In genomic region chr7:71475383-71475782, GRCm38 (mm10) we compare ENCODE assay signal across 21 mouse cellular contexts.
DNase-seq lines count a peak whose midpoint lies in the region; ATAC-seq and TF ChIP-seq lines count a peak whose summit lies in the region.
"Had no signal": no experiment of that assay in that cellular context is flagged by ENCODE, and none has a peak within 500 bp of the region (broad histone marks: within the 10 kb centered on the region; RNA-seq: fewer than 3 reads in every experiment).

No protein-coding gene starts in this region.

- TF ChIP-seq EP300 in heart, adult 2 months (IDR thresholded peaks at IDR 0.05; ENCODE audit: insufficient read depth, low read depth, low read length), result no peak
- no peak for TF ChIP-seq EP300 in stomach, postnatal 0 days (optimal IDR thresholded peaks at IDR 0.05)

- POLR2A ChIA-PET in Patski (lab: Charles Lee), result no interaction called here

- no peak overlapping the region for H3K27ac ChIP-seq in heart, adult 2 months
- H3K27ac ChIP-seq in limb, embryonic 10.5 days, result no peak overlapping the region
- no peak overlapping the region for H3K27ac ChIP-seq in stomach, postnatal 0 days (replicated peaks)
- H3K27ac ChIP-seq: embryonic facial prominence, embryonic 13.5 days; forebrain, embryonic 13.5 days; heart, embryonic 10.5 days; hindbrain, embryonic 12.5 days had no signal

- H3K79me2 ChIP-seq in heart, adult 2 months (replicated peaks; ENCODE audit: control insufficient read depth, insufficient read depth, low read length), result no peaks in the 10 kb centered on the region

- ATAC-seq in Patski, result peak; percentile 65
- ATAC-seq in stomach, postnatal 0 days (ENCODE audit: low FRiP score, low TSS enrichment), result no peak
- ATAC-seq: forebrain, embryonic 13.5 days; forebrain, postnatal 0 days; hindbrain, embryonic 16.5 days; inflammation-experienced regulatory T-cells, adult 6 months; intestine, postnatal 0 days had no signal

- no peak for TF ChIP-seq POLR2A in heart, adult 2 months (IDR thresholded peaks at IDR 0.05; ENCODE audit: insufficient read depth, low read depth, low read length)

- H3K9me3 ChIP-seq in limb, embryonic 10.5 days (replicated peaks), result no peaks in the 10 kb centered on the region
- no peaks in the 10 kb centered on the region for H3K9me3 ChIP-seq in stomach, postnatal 0 days (ENCODE audit: control insufficient read depth, low read length)
- H3K9me3 ChIP-seq: embryonic facial prominence, embryonic 13.5 days; forebrain, embryonic 13.5 days; heart, embryonic 10.5 days; hindbrain, embryonic 12.5 days had no signal

- no peaks in the 10 kb centered on the region for H3K27me3 ChIP-seq in heart, adult 2 months (ENCODE audit: control insufficient read depth, insufficient read depth, low read length)
- no peaks in the 10 kb centered on the region for H3K27me3 ChIP-seq in Patski
- H3K27me3 ChIP-seq in limb, embryonic 10.5 days (ENCODE audit: low read depth, poor library complexity, severe bottlenecking), result no peaks in the 10 kb centered on the region
- H3K27me3 ChIP-seq in stomach, postnatal 0 days (ENCODE audit: control insufficient read depth, insufficient read depth, low read length), result no peaks in the 10 kb centered on the region
- H3K27me3 ChIP-seq: embryonic facial prominence, embryonic 13.5 days; forebrain, embryonic 13.5 days; hindbrain, embryonic 12.5 days had no signal

- peaks cover 4% of the 10 kb centered on the region for H3K4me1 ChIP-seq in heart, adult 2 months (ENCODE audit: control insufficient read depth, insufficient read depth, low read length)
- H3K4me1 ChIP-seq in limb, embryonic 10.5 days, result peaks cover 28% of the 10 kb centered on the region
- H3K4me1 ChIP-seq in stomach, postnatal 0 days (replicated peaks; ENCODE audit: control insufficient read depth, insufficient read depth), result no peaks in the 10 kb centered on the region; the same call in none of the 2 replicates
- H3K4me1 ChIP-seq: forebrain, embryonic 13.5 days had no signal

- in situ Hi-C loops in Patski (cut with MboI; ENCODE audit: low pct_unique_long_range_greater_than_20kb), result no loop called here

- no peak for TF ChIP-seq CTCF in heart, adult 2 months (IDR thresholded peaks at IDR 0.05)
- TF ChIP-seq CTCF in Patski (IDR thresholded peaks at IDR 0.05), result no peak
- TF ChIP-seq CTCF in stomach, postnatal 0 days (IDR thresholded peaks at IDR 0.05; ENCODE audit: low read depth), result no peak

- WGBS in heart, adult 2 months, result 89% methylated on average over 4 of the region's 4 CpGs
- 89% methylated on average over 4 of the region's 4 CpGs for WGBS in limb, embryonic 10.5 days
- 81% methylated on average over 4 of the region's 4 CpGs for WGBS in stomach, postnatal 0 days

- no peak overlapping the region for H3K9ac ChIP-seq in heart, adult 2 months (ENCODE audit: low read depth, low read length)
- no peak overlapping the region for H3K9ac ChIP-seq in stomach, postnatal 0 days (ENCODE audit: low read length)
- H3K9ac ChIP-seq: embryonic facial prominence, embryonic 13.5 days; forebrain, embryonic 13.5 days; forebrain, postnatal 0 days; hindbrain, embryonic 12.5 days had no signal

- no peak overlapping the region for H3K4me2 ChIP-seq in stomach, postnatal 0 days (replicated peaks; ENCODE audit: low read depth)
- H3K4me2 ChIP-seq: embryonic facial prominence, embryonic 13.5 days; forebrain, embryonic 13.5 days; hindbrain, embryonic 12.5 days had no signal

- no peaks in the 10 kb centered on the region for H3K36me3 ChIP-seq in heart, adult 2 months (ENCODE audit: control insufficient read depth, insufficient read depth, low read length)
- H3K36me3 ChIP-seq in limb, embryonic 10.5 days, result no peaks in the 10 kb centered on the region
- H3K36me3 ChIP-seq in stomach, postnatal 0 days (ENCODE audit: control insufficient read depth, insufficient read depth, low read length), result no peaks in the 10 kb centered on the region
- H3K36me3 ChIP-seq: embryonic facial prominence, embryonic 13.5 days; heart, embryonic 10.5 days; hindbrain, embryonic 12.5 days had no signal

- DNase-seq in heart, adult 11 months, result peak; percentile 74
- no peak for DNase-seq in heart, adult 2 months
- DNase-seq in 416B (ENCODE audit: low read depth), result peak; percentile 53
- peak; percentile 7 for DNase-seq in Patski (ENCODE audit: low read depth, low spot score)
- peak; percentile 28 for DNase-seq in fibroblast of lung, adult 2 months (ENCODE audit: low read depth)
- no peak for DNase-seq in limb, embryonic 10.5 days (ENCODE audit: low spot score)
- no peak for DNase-seq in stomach, postnatal 0 days (ENCODE audit: low spot score)
- DNase-seq: cerebellum, adult 2 months; cerebellum, postnatal 14 days; forebrain, postnatal 0 days; gastrocnemius, postnatal 25 days; heart, postnatal 10 days; heart, postnatal 4 days; kidney, adult 8-10 months had no signal

- intact Hi-C loops in heart, adult 2 months (cut with DNase I), result no loop called here

- CTCF ChIA-PET in Patski (lab: Charles Lee), result interaction anchor here (1.6 kb wide), 1 partner anchor 37 kb away, joined by 3 read pairs; no protein-coding TSS in a partner anchor

- H3K4me3 ChIP-seq in heart, adult 2 months, result no peak overlapping the region
- H3K4me3 ChIP-seq in limb, embryonic 10.5 days, result no peak overlapping the region
- H3K4me3 ChIP-seq in stomach, postnatal 0 days (ENCODE audit: low read depth, low read length), result no peak overlapping the region
- H3K4me3 ChIP-seq: embryonic facial prominence, embryonic 13.5 days; forebrain, embryonic 13.5 days; heart, embryonic 10.5 days; hindbrain, embryonic 12.5 days had no signal

Comparison
In these comparisons a context has a peak if more than half of its experiments do, and no peak if none do; other contexts are left out.
1. DNase-seq: peak in heart, adult 11 months (single experiment), 416B (single experiment), Patski (single experiment) and fibroblast of lung, adult 2 months (single experiment); none in heart, adult 2 months (0 of 2), limb, embryonic 10.5 days (single experiment) and stomach, postnatal 0 days (single experiment).